Mouse (Mus musculus): ENCODE measurements at regions not wholly inside any gene's neighbourhood (a gene's known extent, or its start where the extent isn't known, plus 50 kb on each side); places are given as distances from the start of the nearest gene placed in this dataset.

GRCm38 (mm10) chr15:47289691-47290090 is 6595.0 kb upstream of the Gm7489 start:
- no peak for DNase-seq (ENCODE audit: low spot score)

GRCm38 (mm10) chr15:47299787-47300186 is 6584.9 kb upstream of the Gm7489 start:
- DNase-seq (ENCODE audit: low spot score) = peak; percentile 37

- DNase-seq (ENCODE audit: low spot score) = no peak
Measured at GRCm38 (mm10) chr15:47330505-47330904, 6554.2 kb upstream of the Gm7489 start.
